Mouse (Mus musculus) G1E (cell line): ENCODE results near the gene Olfr1121.

ENCODE experiments used
- CTCF ChIP-seq: IDR thresholded peaks from 2 replicates; pipeline ENCODE4 v1.5.1; 2012; ENCODE audit warnings: low read depth, low read length, inconsistent platforms, mixed read lengths
- GATA1 ChIP-seq: IDR thresholded peaks from 2 replicates; pipeline ENCODE4 v1.6.1; 2012; ENCODE audit warnings: borderline replicate concordance, low read length, inconsistent platforms, mixed read lengths
- GATA2 ChIP-seq: IDR thresholded peaks from 2 replicates; pipeline ENCODE4 v1.6.1; 2012; ENCODE audit warnings: low read depth, low read length, inconsistent platforms, borderline replicate concordance
- POLR2AphosphoS5 ChIP-seq: IDR thresholded peaks from 2 replicates; pipeline ENCODE4 v1.6.1; 2012; ENCODE audit warnings: low read depth, low read length, inconsistent platforms; ENCODE audit not compliant: insufficient replicate concordance
- TAL1 ChIP-seq: conservative IDR thresholded peaks from 2 replicates; pipeline ENCODE4 v1.6.1; 2012; ENCODE audit warnings: low read depth, low read length, inconsistent platforms, mixed read lengths

DNA sequence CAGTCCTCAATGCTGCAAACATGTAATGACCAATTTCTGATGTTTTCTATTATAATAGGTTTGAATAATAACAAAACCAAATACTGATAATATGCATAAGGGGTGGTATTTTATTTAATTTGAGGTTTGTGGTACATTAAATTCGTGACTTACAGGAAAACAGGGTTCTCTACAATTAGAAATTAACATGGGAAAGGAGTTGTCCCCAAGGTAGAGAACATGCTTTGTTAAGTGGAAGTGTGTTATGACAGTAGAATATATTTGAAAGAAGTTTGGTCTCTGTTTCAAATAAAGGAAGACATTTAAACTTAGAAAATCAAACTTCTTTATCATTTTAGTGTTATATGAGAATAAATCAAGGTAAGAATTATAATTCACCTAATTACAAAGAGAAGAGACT, at the start of gene Olfr1121:
- no peak for TF ChIP-seq CTCF
- no peak for TF ChIP-seq GATA1
- TF ChIP-seq GATA2: no peak
- no peak for TF ChIP-seq POLR2AphosphoS5
- no peak for TF ChIP-seq TAL1
